Mouse (Mus musculus): ENCODE data around the gene Edar. TPM values are rescaled to one million over a fixed set of nuclear protein-coding genes. Genes with fewer than 3 reads are reported as not detected.
"Not testable (repeated sequence)": the region's sequence is repeated elsewhere in the genome, so short reads cannot be mapped to it uniquely, and the experiment has no call there.

The Edar gene
- total RNA-seq (2021) (1 to 10 TPM in 1 of 2 experiments, not detected in 1; 1.5 TPM), polyA plus RNA-seq (2012; rRNA removed) (0.04 and 0.07 TPM in 2 replicates)
- long read RNA-seq = 0 reads

DNA sequence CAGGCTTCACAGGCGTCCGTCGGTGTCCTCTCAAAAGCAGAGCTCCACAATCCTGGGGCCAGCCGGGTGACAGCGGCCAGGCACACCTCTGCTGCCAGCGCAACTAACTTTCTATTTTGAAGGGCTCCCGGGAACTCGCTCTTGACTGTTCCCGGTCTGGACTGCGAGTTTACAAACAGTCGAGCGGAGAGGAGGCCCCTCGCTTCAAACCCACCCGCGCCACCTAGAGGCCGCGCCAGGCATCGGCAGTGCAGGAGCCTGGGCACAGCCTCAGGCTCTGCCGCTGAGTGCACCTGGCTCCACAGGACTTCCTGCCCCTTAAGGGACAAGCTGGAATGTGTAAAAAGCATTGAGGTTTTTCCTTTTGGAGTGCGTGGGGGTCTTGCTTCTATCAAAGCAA is at the start of gene Edar:
Edar (minus strand) TSS at position 122 of the 400 bp plus-strand sequence.
- DNase-seq = peak; percentile 81

GRCm38 (mm10) chr10:58718110-58718509 is 42.7 kb upstream of the Edar start, which contains the start of gene Gm17542:
Gene Gm17542, minus strand, starts transcription at chr10:58718210.
- not testable (repeated sequence) for DNase-seq

DNA sequence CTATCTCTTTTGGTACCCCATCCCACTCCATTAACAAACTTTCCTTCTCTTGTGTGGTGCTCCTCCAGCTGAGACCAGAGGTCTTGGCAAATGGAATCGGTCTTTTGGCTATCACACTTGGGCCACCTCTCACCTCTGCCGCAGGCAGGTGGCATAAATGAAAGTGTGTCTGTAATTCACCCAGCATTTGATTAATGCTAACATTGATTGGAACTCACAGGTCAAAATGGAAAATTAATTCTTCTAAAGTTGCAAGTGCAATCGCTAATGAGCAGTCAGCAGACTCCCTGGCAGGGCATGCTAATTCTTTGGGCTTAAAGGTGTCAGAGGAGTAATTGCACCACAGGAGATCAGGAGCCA is 39.3 kb upstream of the Edar start:
- DNase-seq = no peak

GRCm38 (mm10) chr10:58713855-58714788 is 38.7 kb upstream of the Edar start:
- peak; percentile 3 for DNase-seq

DNA sequence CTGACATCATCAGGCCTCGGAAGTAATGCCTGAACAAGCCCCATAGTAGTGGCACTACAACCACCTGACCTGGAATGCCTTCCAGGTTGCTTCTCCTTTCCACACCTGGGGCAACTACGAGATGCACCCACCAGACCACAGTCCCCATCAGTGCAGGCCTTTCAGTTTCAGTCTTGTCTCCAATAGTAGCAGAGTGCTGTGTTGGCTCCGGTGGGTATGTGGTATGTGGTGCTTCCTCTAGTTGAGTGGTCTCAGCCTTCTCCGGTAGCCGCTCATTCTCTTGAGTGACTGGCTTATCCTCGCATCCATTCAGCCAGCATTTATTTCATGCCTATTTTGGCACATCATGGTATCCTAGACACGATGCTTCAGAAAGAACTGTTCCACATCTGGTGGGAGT is 37.8 kb upstream of the Edar start:
- DNase-seq = no peak

DNA sequence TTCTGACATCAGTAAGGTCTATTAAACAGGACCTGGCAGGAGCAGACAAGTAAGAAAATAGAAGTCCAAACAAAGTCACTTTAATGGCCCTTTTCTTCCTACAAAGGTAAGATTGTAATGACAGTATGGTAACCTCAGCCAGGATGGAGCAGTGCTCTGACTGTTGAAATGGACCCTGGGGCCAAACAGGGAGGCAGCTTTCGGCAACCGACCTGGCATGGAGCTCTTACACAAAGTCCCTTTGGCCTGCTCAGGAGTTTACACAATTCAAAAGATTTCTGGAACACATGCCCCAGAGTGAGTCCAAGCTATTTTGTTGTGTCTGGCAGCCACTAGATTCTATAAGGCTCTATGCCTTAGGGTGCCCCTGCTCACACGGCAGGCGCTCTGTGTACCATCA is 33.6 kb upstream of the Edar start:
- DNase-seq = peak; percentile 9

DNA sequence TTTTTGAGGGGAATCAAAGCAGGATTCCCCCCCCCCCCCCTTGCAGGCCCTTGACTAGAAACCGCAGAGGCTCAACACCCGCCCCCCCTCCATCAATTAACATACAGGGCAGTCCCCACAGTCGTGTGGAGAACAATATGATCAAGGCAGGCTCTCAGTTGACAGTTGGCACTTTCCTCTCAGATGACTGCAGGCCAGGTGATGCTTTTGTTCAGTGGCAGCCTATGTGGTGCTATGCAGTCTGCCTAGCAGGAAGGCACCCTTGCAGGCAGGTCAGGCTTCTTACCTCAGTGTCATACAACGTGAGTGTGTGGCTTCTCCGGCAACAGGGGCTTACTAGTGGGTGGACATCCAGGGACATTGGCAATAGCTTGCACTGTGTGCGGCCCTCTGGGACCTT is 25.1 kb upstream of the Edar start:
- DNase-seq = no peak

GRCm38 (mm10) chr10:58700160-58700559 is 24.7 kb upstream of the Edar start:
- DNase-seq = no peak

- DNase-seq = no peak
Measured at GRCm38 (mm10) chr10:58698955-58699354, 23.5 kb upstream of the Edar start.

DNA sequence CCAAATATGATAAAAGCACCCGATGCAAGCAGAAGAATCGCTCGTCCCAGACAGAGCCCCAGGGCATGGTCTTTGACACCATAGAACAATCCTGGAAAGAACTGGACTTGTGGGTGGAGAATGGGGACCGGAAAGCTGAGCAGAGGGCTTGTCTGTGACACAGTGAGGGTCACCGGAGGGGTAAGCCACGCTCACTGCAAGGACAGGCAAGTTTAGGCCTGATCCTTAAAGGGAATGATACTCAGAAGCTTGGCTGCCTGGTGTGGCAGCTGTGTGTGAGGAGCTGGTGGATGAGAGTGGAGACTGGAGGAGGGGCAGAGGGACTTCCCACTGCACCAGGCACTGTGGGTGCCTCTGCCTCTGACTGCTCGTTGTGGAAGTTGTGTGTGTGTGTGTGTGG is 15.6 kb upstream of the Edar start:
- DNase-seq = no peak

DNA sequence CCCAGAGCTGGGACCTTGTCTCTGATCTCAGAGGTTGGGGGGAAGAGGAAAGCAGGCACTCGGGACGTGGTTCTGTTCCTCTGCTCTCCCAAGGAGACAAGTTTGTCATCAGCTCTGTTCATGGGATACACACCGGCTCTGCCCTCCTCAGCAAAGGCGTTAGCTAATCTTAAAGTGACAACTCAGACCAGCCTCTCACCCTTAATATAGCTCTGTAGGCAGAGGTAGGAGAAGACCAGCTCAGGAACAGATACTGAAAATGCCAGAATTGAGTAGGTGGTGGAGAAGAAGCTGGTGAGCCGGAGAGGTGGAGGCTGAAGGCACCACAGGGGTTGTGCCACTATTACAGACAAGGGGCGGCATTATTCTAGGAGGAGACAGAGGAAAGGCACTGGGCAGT is 3.8 kb upstream of the Edar start:
- DNase-seq = no peak

DNA sequence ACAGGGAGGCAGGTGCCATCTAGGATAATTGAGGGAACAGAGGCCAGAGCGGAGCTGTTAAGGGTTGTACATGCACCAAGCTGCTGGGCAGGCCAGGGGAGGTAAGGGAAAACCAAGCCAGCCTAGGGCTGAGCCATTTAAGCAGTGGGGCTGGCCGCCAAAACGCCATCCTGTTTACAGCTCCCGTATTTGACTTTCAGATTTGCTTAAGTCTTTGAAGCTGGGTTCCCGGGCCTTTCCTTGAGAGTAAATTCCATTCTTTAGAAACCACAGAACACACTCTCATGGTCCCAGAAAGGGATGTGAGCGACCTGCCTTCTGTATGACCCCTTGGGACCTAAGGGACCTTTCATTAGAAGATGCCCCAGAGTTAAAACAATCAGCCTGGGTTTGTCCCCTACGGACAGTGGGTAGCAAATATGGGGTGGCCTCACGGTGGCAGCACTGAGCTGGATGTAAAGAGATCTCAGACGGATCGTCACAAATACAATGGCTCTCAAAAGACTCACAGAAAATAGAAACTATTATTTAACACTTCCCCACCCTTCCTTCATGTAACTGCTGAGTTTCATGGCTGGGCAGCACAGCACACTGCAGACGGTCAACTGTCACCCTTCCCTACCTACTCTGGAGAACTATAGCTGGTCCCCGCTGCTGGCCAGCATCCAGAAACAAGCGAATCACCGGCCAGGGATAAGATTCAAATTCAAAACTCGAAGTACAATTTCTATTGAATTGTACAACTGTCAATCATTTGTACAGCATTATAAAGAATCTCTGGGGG is 2.0 kb downstream of the Edar start:
- DNase-seq = peak; percentile 65

DNA sequence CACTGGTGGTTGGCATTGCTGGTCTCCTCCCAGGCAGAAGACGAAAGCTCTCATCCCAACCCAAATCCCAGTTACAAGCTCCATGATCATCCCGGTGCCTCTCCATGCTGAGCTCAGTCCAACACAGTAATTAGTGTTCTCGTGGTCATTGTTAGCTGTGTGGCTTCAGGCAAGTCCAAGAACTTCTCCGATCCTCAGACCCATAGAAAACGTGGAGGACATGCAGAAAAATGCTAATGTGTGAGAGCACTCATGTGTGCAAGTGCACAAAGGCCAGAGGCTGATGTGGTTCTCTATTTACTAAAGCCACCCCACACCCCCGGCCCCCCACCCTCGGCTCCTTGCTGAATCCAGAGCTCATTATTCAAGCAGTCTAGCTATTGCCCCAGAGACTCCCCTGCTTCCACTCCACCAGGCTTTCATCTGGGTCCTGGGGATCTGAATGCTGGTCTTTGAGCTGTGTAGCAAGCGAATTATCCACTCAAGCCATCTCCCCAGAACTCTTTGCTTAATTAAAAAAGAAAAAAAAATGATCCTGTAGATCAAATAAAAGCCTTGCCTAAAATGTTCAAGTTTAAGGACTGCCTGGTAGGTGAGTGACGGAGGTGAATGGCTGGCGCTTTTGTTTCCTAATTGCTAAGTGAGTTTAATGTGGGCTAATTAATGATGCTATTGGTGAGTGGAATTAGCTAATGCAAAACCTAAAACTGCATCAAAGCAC is 2.7 kb downstream of the Edar start:
- no peak for DNase-seq

GRCm38 (mm10) chr10:58663868-58664267 is 11.6 kb downstream of the Edar start:
- peak; percentile 25 for DNase-seq

GRCm38 (mm10) chr10:58663417-58663816 is 12.0 kb downstream of the Edar start:
- peak; percentile 24 for DNase-seq

GRCm38 (mm10) chr10:58659268-58659986 is 16.0 kb downstream of the Edar start:
- DNase-seq = no peak

DNA sequence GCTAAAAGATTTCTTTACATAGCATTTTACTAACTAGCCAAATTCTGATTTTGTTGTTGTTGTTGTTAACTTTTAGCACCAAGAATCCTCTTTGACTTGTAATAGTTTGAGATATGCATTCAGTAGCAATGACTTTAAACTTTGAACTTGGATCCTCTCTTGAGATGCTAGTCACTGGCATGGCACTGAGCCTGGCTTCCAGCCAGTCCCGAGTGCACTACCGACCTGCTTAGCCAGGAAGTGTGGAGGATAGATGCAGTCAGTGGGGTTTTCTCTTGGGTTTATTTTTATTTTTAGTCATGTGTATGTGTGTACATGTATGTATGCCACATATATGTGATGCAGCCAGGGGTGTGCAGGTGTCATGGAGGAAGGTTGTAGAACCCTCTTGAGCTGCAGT is 17.7 kb downstream of the Edar start:
- no peak for DNase-seq

GRCm38 (mm10) chr10:58653679-58654078 is 21.8 kb downstream of the Edar start:
- DNase-seq = no peak

- peak; percentile 50 for DNase-seq
Measured at GRCm38 (mm10) chr10:58652418-58653394, 22.7 kb downstream of the Edar start.

- DNase-seq = no peak
Measured at GRCm38 (mm10) chr10:58652045-58652417, 23.4 kb downstream of the Edar start.
